8 mouse cellular contexts compared by ENCODE assay signal in genomic region chr11:43483122-43483792, GRCm38 (mm10). TPM values are rescaled to one million over a fixed set of nuclear protein-coding genes. Genes with fewer than 3 reads are reported as not detected.
DNase-seq lines count a peak whose midpoint lies in the region; ATAC-seq and TF ChIP-seq lines count a peak whose summit lies in the region.
"Had no signal": no experiment of that assay in that cellular context is flagged by ENCODE, and none has a peak within 500 bp of the region (broad histone marks: within the 10 kb centered on the region; RNA-seq: fewer than 3 reads in every experiment).

No protein-coding gene starts in this region.

- H3K36me3 ChIP-seq in lung, embryonic 14.5 days (ENCODE audit: insufficient read depth), result no peaks in the 10 kb centered on the region
- H3K36me3 ChIP-seq in stomach, embryonic 14.5 days (ENCODE audit: control insufficient read depth, insufficient read depth, low read length), result no peaks in the 10 kb centered on the region

- no peaks in the 10 kb centered on the region for H3K9me3 ChIP-seq in lung, embryonic 14.5 days (ENCODE audit: low read depth, low read length)
- H3K9me3 ChIP-seq in stomach, embryonic 14.5 days (ENCODE audit: control insufficient read depth, low read depth, low read length), result no peaks in the 10 kb centered on the region

- peak; percentile 77 for DNase-seq in lung, embryonic 14.5 days
- DNase-seq in lung, adult 18-20 months, result no peak
- peak; percentile 62 to 84 for DNase-seq in heart, adult 18-20 months
- peak; percentile 43 for DNase-seq in kidney, adult 9 months
- DNase-seq in MN1 (ENCODE audit: low spot score), result no peak
- DNase-seq in left cerebral cortex, adult 8-10 months (ENCODE audit: low spot score in 2 of 2), result no peak

- no peak overlapping the region for H3K4me3 ChIP-seq in lung, embryonic 14.5 days (ENCODE audit: low read depth, low read length)
- H3K4me3 ChIP-seq in stomach, embryonic 14.5 days (ENCODE audit: low read depth, low read length), result no peak overlapping the region

- peak overlapping the region; percentile 71 for H3K27ac ChIP-seq in lung, embryonic 14.5 days (ENCODE audit: low read depth)
- peak overlapping the region; percentile 68; the same call in 1 of the 2 replicates for H3K27ac ChIP-seq in stomach, embryonic 14.5 days (ENCODE audit: low read length)

- H3K27me3 ChIP-seq in lung, embryonic 14.5 days (ENCODE audit: insufficient read depth, low read length), result no peaks in the 10 kb centered on the region
- no peaks in the 10 kb centered on the region for H3K27me3 ChIP-seq in stomach, embryonic 14.5 days (ENCODE audit: control insufficient read depth, insufficient read depth, low read length)

- H3K4me2 ChIP-seq in lung, embryonic 14.5 days, result no peak overlapping the region
- H3K4me2 ChIP-seq in stomach, embryonic 14.5 days (replicated peaks; ENCODE audit: low read depth, low read length), result no peak overlapping the region

- WGBS in lung, embryonic 14.5 days, result 17% methylated on average over 6 of the region's 6 CpGs
- WGBS in stomach, embryonic 14.5 days, result 26% methylated on average over 6 of the region's 6 CpGs

- no peak for TF ChIP-seq CTCF in lung, embryonic 14.5 days (IDR thresholded peaks at IDR 0.05; ENCODE audit: low read depth)

- peaks cover 38% of the 10 kb centered on the region for H3K4me1 ChIP-seq in lung, embryonic 14.5 days (ENCODE audit: insufficient read depth)
- H3K4me1 ChIP-seq in stomach, embryonic 14.5 days (ENCODE audit: control insufficient read depth, insufficient read depth, low read length), result peaks cover 28% of the 10 kb centered on the region

- H3K9ac ChIP-seq in lung, embryonic 14.5 days, result no peak overlapping the region
- no peak overlapping the region for H3K9ac ChIP-seq in stomach, embryonic 14.5 days (replicated peaks; ENCODE audit: low read depth, low read length)

- peak; percentile 82 for ATAC-seq in lung, embryonic 14.5 days (ENCODE audit: insufficient read depth)
- ATAC-seq in stomach, embryonic 14.5 days (ENCODE audit: insufficient number of reproducible peaks, insufficient read depth, low FRiP score, low read depth), result peak; percentile 69; the same call in 1 of the 2 replicates

RNA-seq across cellular contexts. Expression of gene C1qtnf2, which starts 9.2 kb away (rescaled TPM):
- polyA plus RNA-seq in lung, embryonic 14.5 days (2014; fragmentation: Nextera tagmentation; extraction: Ambion mirVana), result 2.1 and 2.2 TPM in 2 replicates
- 1 to 10 TPM; 3.8 to 4.2 TPM for total RNA-seq in heart, adult 18-20 months (2021)
- polyA plus RNA-seq in stomach, embryonic 14.5 days (2014; fragmentation: Nextera tagmentation; extraction: Ambion mirVana), result 7.9 and 9.3 TPM in 2 replicates
- total RNA-seq in left cerebral cortex, adult 8-10 months (2022), result 1 to 10 TPM; 1.7 to 3.7 (median 2.1) TPM
- total RNA-seq: common myeloid progenitor, adult 5-6 weeks had no signal

RNA-seq across cellular contexts. Expression of gene Ccnjl, which starts 45.3 kb away (rescaled TPM):
- polyA plus RNA-seq in lung, embryonic 14.5 days (2014; fragmentation: Nextera tagmentation; extraction: Ambion mirVana), result 28.1 and 32.9 TPM in 2 replicates
- total RNA-seq in heart, adult 18-20 months (2021), result 1 to 10 TPM; 1.3 to 1.6 TPM
- 18.1 and 20.0 TPM in 2 replicates for polyA plus RNA-seq in stomach, embryonic 14.5 days (2014; fragmentation: Nextera tagmentation; extraction: Ambion mirVana)
- total RNA-seq in left cerebral cortex, adult 8-10 months (2022), result 1 to 10 TPM; 2.8 to 4.0 (median 3.2) TPM

RNA-seq across cellular contexts. Expression of gene Slu7, which starts 49.7 kb away (rescaled TPM):
- polyA plus RNA-seq in lung, embryonic 14.5 days (2014; fragmentation: Nextera tagmentation; extraction: Ambion mirVana), result 47.9 and 50.1 TPM in 2 replicates
- 10 to 100 TPM; 30.2 to 34.6 TPM for total RNA-seq in heart, adult 18-20 months (2021)
- 55.4 and 58.6 TPM in 2 replicates for polyA plus RNA-seq in stomach, embryonic 14.5 days (2014; fragmentation: Nextera tagmentation; extraction: Ambion mirVana)
- total RNA-seq in left cerebral cortex, adult 8-10 months (2022), result 10 to 100 TPM; 52.6 to 58.3 (median 55.7) TPM

RNA-seq across cellular contexts. Expression of gene Pttg1, which starts 57.2 kb away (rescaled TPM):
- polyA plus RNA-seq in lung, embryonic 14.5 days (2014; fragmentation: Nextera tagmentation; extraction: Ambion mirVana), result 82.5 and 87.6 TPM in 2 replicates
- 10 to 100 TPM; 85.4 to 89.1 TPM for total RNA-seq in heart, adult 18-20 months (2021)
- 68.1 and 74.9 TPM in 2 replicates for polyA plus RNA-seq in stomach, embryonic 14.5 days (2014; fragmentation: Nextera tagmentation; extraction: Ambion mirVana)
- total RNA-seq in left cerebral cortex, adult 8-10 months (2022), result 10 to 100 TPM; 27.6 to 31.7 (median 29.8) TPM

Comparison
In these comparisons a context has a peak if more than half of its experiments do, and no peak if none do; other contexts are left out.
1. DNase-seq: peak in lung, embryonic 14.5 days (single experiment), heart, adult 18-20 months (2 of 2) and kidney, adult 9 months (single experiment); none in lung, adult 18-20 months (0 of 2), MN1 (single experiment) and left cerebral cortex, adult 8-10 months (0 of 2).